Comparison of ENCODE assay signal across 21 mouse cellular contexts in the genomic region with DNA sequence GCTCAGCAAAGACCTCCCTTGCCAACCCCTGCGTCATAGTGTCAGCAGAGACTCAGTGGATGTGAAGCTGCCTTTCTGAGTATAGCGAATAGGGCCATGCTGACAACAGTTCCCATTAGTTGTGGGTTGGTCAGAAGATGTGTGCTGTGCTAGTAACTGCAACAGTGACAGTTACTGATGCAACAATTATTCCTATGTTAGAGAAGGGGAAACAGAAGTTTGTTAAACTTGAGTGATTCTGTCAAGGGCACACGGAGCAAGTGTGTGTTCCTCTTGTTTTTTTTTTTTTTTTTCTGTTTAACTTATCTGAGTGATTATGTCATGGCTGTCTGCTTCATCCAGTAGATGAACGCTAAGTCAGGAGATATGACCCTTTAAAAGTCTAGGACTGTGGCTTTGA. TPM values are rescaled to one million over a fixed set of nuclear protein-coding genes. Genes with fewer than 3 reads are reported as not detected.
DNase-seq lines count a peak whose midpoint lies in the region; ATAC-seq and TF ChIP-seq lines count a peak whose summit lies in the region.
"Had no signal": no experiment of that assay in that cellular context is flagged by ENCODE, and none has a peak within 500 bp of the region (broad histone marks: within the 10 kb centered on the region; RNA-seq: fewer than 3 reads in every experiment).

No protein-coding gene starts in this region.

- WGBS in midbrain, embryonic 11.5 days = 89% methylated on average over 4 of the region's 4 CpGs
- WGBS in midbrain, embryonic 16.5 days = 91% methylated on average over 4 of the region's 4 CpGs
- 70% methylated on average over 4 of the region's 4 CpGs for WGBS in heart, embryonic 10.5 days

- TF ChIP-seq CTCF in gastrocnemius, adult 2 months (IDR thresholded peaks at IDR 0.05) = no peak

- no peak overlapping the region for H3K9ac ChIP-seq in midbrain, embryonic 11.5 days (ENCODE audit: low read length)
- no peak overlapping the region for H3K9ac ChIP-seq in midbrain, embryonic 16.5 days (ENCODE audit: low read depth, low read length)
- H3K9ac ChIP-seq: embryonic facial prominence, embryonic 15.5 days; heart, embryonic 13.5 days; hindbrain, embryonic 13.5 days had no signal

- no peaks in the 10 kb centered on the region for H3K27me3 ChIP-seq in midbrain, embryonic 11.5 days (ENCODE audit: control insufficient read depth, insufficient read depth, low read length)
- H3K27me3 ChIP-seq in midbrain, embryonic 16.5 days (ENCODE audit: control insufficient read depth, insufficient read depth, low read depth, low read length) = no peaks in the 10 kb centered on the region
- 0 out of 2 replicates have a peak, but pooled peaks cover 2% of the 10 kb centered on the region for H3K27me3 ChIP-seq in heart, embryonic 10.5 days (ENCODE audit: insufficient read depth, poor library complexity, severe bottlenecking)

- no peaks in the 10 kb centered on the region for H3K36me3 ChIP-seq in midbrain, embryonic 11.5 days (ENCODE audit: control insufficient read depth, insufficient read depth, low read length)
- H3K36me3 ChIP-seq in midbrain, embryonic 16.5 days (ENCODE audit: control insufficient read depth, insufficient read depth, low read length) = no peaks in the 10 kb centered on the region
- H3K36me3 ChIP-seq in heart, embryonic 10.5 days = no peaks in the 10 kb centered on the region
- H3K36me3 ChIP-seq: embryonic facial prominence, embryonic 15.5 days; forebrain, embryonic 10.5 days; heart, embryonic 13.5 days; hindbrain, embryonic 13.5 days had no signal

- no peaks in the 10 kb centered on the region for H3K9me3 ChIP-seq in midbrain, embryonic 11.5 days (ENCODE audit: control insufficient read depth, low read length)
- H3K9me3 ChIP-seq in midbrain, embryonic 16.5 days (replicated peaks; ENCODE audit: control insufficient read depth, low read length, poor library complexity, severe bottlenecking) = no peaks in the 10 kb centered on the region
- H3K9me3 ChIP-seq in heart, embryonic 10.5 days = no peaks in the 10 kb centered on the region
- H3K9me3 ChIP-seq: embryonic facial prominence, embryonic 15.5 days; forebrain, embryonic 10.5 days; heart, embryonic 13.5 days; hindbrain, embryonic 13.5 days had no signal

- H3K4me3 ChIP-seq in midbrain, embryonic 11.5 days (ENCODE audit: low read depth, low read length) = no peak overlapping the region
- no peak overlapping the region for H3K4me3 ChIP-seq in midbrain, embryonic 16.5 days (ENCODE audit: low read depth, low read length)
- H3K4me3 ChIP-seq in gastrocnemius, adult 2 months = no peak overlapping the region
- no peak overlapping the region for H3K4me3 ChIP-seq in heart, embryonic 10.5 days
- H3K4me3 ChIP-seq: embryonic facial prominence, embryonic 15.5 days; erythroblast, embryonic 14.5 days; forebrain, embryonic 10.5 days; heart, adult 2 months; heart, embryonic 13.5 days; hindbrain, embryonic 13.5 days had no signal

- intact Hi-C loops in heart, postnatal 10 days (cut with DNase I) = no loop called here
- intact Hi-C loops in gastrocnemius, adult 2 months (cut with DNase I) = no loop called here

- H3K4me2 ChIP-seq in midbrain, embryonic 11.5 days = no peak overlapping the region
- no peak overlapping the region for H3K4me2 ChIP-seq in midbrain, embryonic 16.5 days (ENCODE audit: low read length)
- H3K4me2 ChIP-seq: embryonic facial prominence, embryonic 15.5 days; heart, embryonic 13.5 days; hindbrain, embryonic 13.5 days had no signal

- ATAC-seq in midbrain, embryonic 11.5 days (ENCODE audit: low FRiP score) = no peak
- ATAC-seq in midbrain, embryonic 16.5 days = no peak
- peak; percentile 81 for ATAC-seq in megakaryocyte progenitor cell, adult 5-6 weeks (replicated peaks; ENCODE audit: poor library complexity)
- ATAC-seq: activated CD4-positive, CD25-positive, alpha-beta regulatory T cell, adult 4 months; forebrain, embryonic 14.5 days; Patski had no signal

- no peak overlapping the region for H3K27ac ChIP-seq in midbrain, embryonic 11.5 days (ENCODE audit: low read depth, low read length)
- H3K27ac ChIP-seq in midbrain, embryonic 16.5 days (ENCODE audit: low read length) = no peak overlapping the region
- H3K27ac ChIP-seq in gastrocnemius, adult 2 months = no peak overlapping the region
- H3K27ac ChIP-seq in heart, embryonic 10.5 days = no peak overlapping the region
- H3K27ac ChIP-seq: embryonic facial prominence, embryonic 15.5 days; forebrain, embryonic 10.5 days; heart, adult 2 months; heart, embryonic 13.5 days; hindbrain, embryonic 13.5 days had no signal

- no peaks in the 10 kb centered on the region for H3K4me1 ChIP-seq in midbrain, embryonic 11.5 days (ENCODE audit: control insufficient read depth, insufficient read depth, low read length)
- no peaks in the 10 kb centered on the region; the same call in 1 of the 2 replicates for H3K4me1 ChIP-seq in midbrain, embryonic 16.5 days (ENCODE audit: control insufficient read depth, insufficient read depth, low read length)
- no peaks in the 10 kb centered on the region for H3K4me1 ChIP-seq in heart, embryonic 10.5 days
- H3K4me1 ChIP-seq: embryonic facial prominence, embryonic 15.5 days; forebrain, embryonic 10.5 days; heart, embryonic 13.5 days; hindbrain, embryonic 13.5 days had no signal

- peak; percentile 16 for DNase-seq in heart, adult 11 months
- DNase-seq in heart, postnatal 10 days = no peak
- DNase-seq in midbrain, embryonic 11.5 days (ENCODE audit: low spot score, missing footprints) = peak; percentile 21
- DNase-seq in gastrocnemius, adult 2 months = no peak
- no peak for DNase-seq in heart, embryonic 10.5 days (ENCODE audit: low spot score)
- DNase-seq: adrenal gland, postnatal 14 days; cerebellum, adult 18-20 months; cerebellum, adult 9-11 months; cerebellum, postnatal 36 days; gastrocnemius, postnatal 36 days; heart, adult 2 months had no signal

RNA-seq across cellular contexts. Expression of gene Dgkg, which starts 41.2 kb away (rescaled TPM):
- under 1 TPM; 0.62 to 0.84 TPM for total RNA-seq in heart, postnatal 10 days (2021)
- polyA plus RNA-seq in midbrain, embryonic 11.5 days (2014; fragmentation: Nextera tagmentation; extraction: Ambion mirVana) = 0.15 and 0.28 TPM in 2 replicates
- polyA plus RNA-seq in midbrain, embryonic 16.5 days (2015; fragmentation: Nextera tagmentation; extraction: Ambion mirVana) = 2.5 and 4.6 TPM in 2 replicates
- total RNA-seq in megakaryocyte progenitor cell, adult 5-6 weeks (2015) = 13.5 and 18.8 TPM in 2 replicates
- total RNA-seq in megakaryocyte progenitor cell, adult 5-6 weeks (2017) = 13.9 and 14.0 TPM in 2 replicates
- under 1 TPM; 0.41 to 0.70 TPM for total RNA-seq in gastrocnemius, adult 2 months (2021)
- polyA plus RNA-seq in heart, embryonic 10.5 days (2016; fragmentation: Nextera tagmentation; extraction: Ambion mirVana) = 0.31 and 0.49 TPM in 2 replicates
- polyA plus RNA-seq: erythroblast, embryonic 14.5 days had no signal

Comparison
In these comparisons a context has a peak if more than half of its experiments do, and no peak if none do; other contexts are left out.
1. DNase-seq: peak in heart, adult 11 months (single experiment) and midbrain, embryonic 11.5 days (single experiment); none in heart, postnatal 10 days (0 of 2), gastrocnemius, adult 2 months (single experiment) and heart, embryonic 10.5 days (single experiment).
2. RNA of gene Dgkg, which starts 41.2 kb away (total RNA-seq): 13.5 to 18.8 TPM in megakaryocyte progenitor cell, adult 5-6 weeks; 0.62 to 0.84 TPM in heart, postnatal 10 days and 0.41 to 0.70 TPM in gastrocnemius, adult 2 months; every median in the first group is over 4 times any median in the second.